Mouse (Mus musculus) C2C12 (cell line): Measurements from ENCODE around the gene Gm20388. TPM values are rescaled to one million over a fixed set of nuclear protein-coding genes. Genes with fewer than 3 reads are reported as not detected.

Experiments used
- H3K27me3 ChIP-seq: one replicate; pipeline ENCODE4 v1.6.1; 2011; ENCODE audit not compliant: control insufficient read depth, insufficient read depth, insufficient read length
- H3K36me3 ChIP-seq: one replicate; pipeline ENCODE4 v1.6.1; 2011; ENCODE audit not compliant: control insufficient read depth, insufficient read depth
- H3K4me3 ChIP-seq: one replicate; pipeline ENCODE4 v1.5.1; 2011; ENCODE audit warnings: mild to moderate bottlenecking, control low read depth; ENCODE audit not compliant: poor library complexity, insufficient read depth, severe bottlenecking
- H3K79me2 ChIP-seq: one replicate; pipeline ENCODE4 v1.6.1; 2011; ENCODE audit not compliant: control insufficient read depth, insufficient read depth
- H3K79me3 ChIP-seq: one replicate; pipeline ENCODE4 v1.6.1; 2011; ENCODE audit warnings: low read depth, control low read depth
- H3ac ChIP-seq: one replicate; pipeline ENCODE3; 2011; ENCODE audit warnings: low read depth; ENCODE audit not compliant: control insufficient read depth, insufficient read length
- CEBPB ChIP-seq: IDR thresholded peaks from one replicate; pipeline ENCODE4 v1.6.1; 2011; ENCODE audit warnings: low read depth, mild to moderate bottlenecking, control low read depth, moderate library complexity
- CTCF ChIP-seq: IDR thresholded peaks from one replicate; pipeline ENCODE4 v1.5.1; 2011; ENCODE audit not compliant: control insufficient read depth, insufficient read depth, insufficient read length
- FOSL1 ChIP-seq: IDR thresholded peaks from one replicate; pipeline ENCODE4 v1.8.0; 2011; ENCODE audit warnings: mild to moderate bottlenecking, low read length; ENCODE audit not compliant: poor library complexity, insufficient read depth, severe bottlenecking
- MAX ChIP-seq: IDR thresholded peaks from one replicate; pipeline ENCODE4 v1.6.1; 2011; ENCODE audit warnings: mild to moderate bottlenecking, control low read depth
- MYOD1 ChIP-seq: IDR thresholded peaks from one replicate; pipeline ENCODE4 v1.6.1; 2011; ENCODE audit warnings: low read depth; ENCODE audit not compliant: control insufficient read depth, insufficient read length
- MYOG ChIP-seq: IDR thresholded peaks from one replicate; pipeline ENCODE4 v1.6.1; 2011; ENCODE audit not compliant: control insufficient read depth, insufficient read length; ENCODE audit errors: extremely low read depth
- USF1 ChIP-seq: IDR thresholded peaks from one replicate; pipeline ENCODE4 v1.6.1; 2011; ENCODE audit warnings: low read depth, mild to moderate bottlenecking, control low read depth, moderate library complexity
- polyA plus RNA-seq: library from polyadenylated mRNA; unstranded; fragments of >200 nt; fragmentation: generic; extraction: Trizol; gene quantifications from one replicate; pipeline ENCODE4 v1.2.1, GENCODE M21; 2012; ENCODE audit warnings: missing spikeins

The Gm20388 gene
- polyA plus RNA-seq, 1 experiment, result 15.0 TPM

GRCm38 (mm10) chr8:124375168-124375567, 4464.5 kb downstream of the Gm20388 start:
- H3K4me3 ChIP-seq, result no peak overlapping the region
- H3K79me2 ChIP-seq, result no peaks in the 10 kb centered on the region
- peaks cover 29% of the 10 kb centered on the region for H3K27me3 ChIP-seq
- no peak for TF ChIP-seq CEBPB
- no peak for TF ChIP-seq MAX
- TF ChIP-seq USF1, result no peak
- no peak for TF ChIP-seq CTCF
- no peak for TF ChIP-seq MYOG
- TF ChIP-seq MYOD1, result no peak
- TF ChIP-seq FOSL1, result no peak
- H3ac ChIP-seq, result no peak overlapping the region
- no peaks in the 10 kb centered on the region for H3K79me3 ChIP-seq
- H3K36me3 ChIP-seq, result no peaks in the 10 kb centered on the region

GRCm38 (mm10) chr8:124375727-124376126, 4465.1 kb downstream of the Gm20388 start:
- H3K4me3 ChIP-seq, result no peak overlapping the region
- H3ac ChIP-seq, result no peak overlapping the region
- no peaks in the 10 kb centered on the region for H3K79me3 ChIP-seq
- TF ChIP-seq MYOD1 (no peak), CTCF (no peak), USF1 (no peak), MYOG (no peak), CEBPB (no peak), MAX (no peak), FOSL1 (no peak)
- H3K27me3 ChIP-seq, result peaks cover 32% of the 10 kb centered on the region
- no peaks in the 10 kb centered on the region for H3K36me3 ChIP-seq
- no peaks in the 10 kb centered on the region for H3K79me2 ChIP-seq

GRCm38 (mm10) chr8:124376406-124376805, 4465.8 kb downstream of the Gm20388 start:
- Histone ChIP-seq H3K36me3 (no peaks in the 10 kb centered on the region), H3K4me3 (no peak overlapping the region), H3K79me2 (no peaks in the 10 kb centered on the region)

GRCm38 (mm10) chr8:124379289-124379688, 4468.6 kb downstream of the Gm20388 start:
- Histone ChIP-seq H3K79me2 (no peaks in the 10 kb centered on the region), H3K79me3 (no peaks in the 10 kb centered on the region), H3K4me3 (no peak overlapping the region), H3K36me3 (no peaks in the 10 kb centered on the region), H3K27me3 (peaks cover 56% of the 10 kb centered on the region), H3ac (no peak overlapping the region)
- TF ChIP-seq MYOD1 (no peak), USF1 (no peak), MAX (no peak), CEBPB (no peak), FOSL1 (no peak), MYOG (no peak), CTCF (no peak)

More at GRCm38 (mm10) chr8:124376406-124376805, 4465.8 kb downstream of the Gm20388 start:
- H3K27me3 ChIP-seq, result peaks cover 33% of the 10 kb centered on the region
- H3ac ChIP-seq, result no peak overlapping the region
- no peaks in the 10 kb centered on the region for H3K79me3 ChIP-seq
- no peak for TF ChIP-seq CTCF
- no peak for TF ChIP-seq MYOD1
- TF ChIP-seq MYOG, result no peak
- no peak for TF ChIP-seq CEBPB
- TF ChIP-seq MAX, result no peak

GRCm38 (mm10) chr8:124382235-124382634, 4471.6 kb downstream of the Gm20388 start:
- Histone ChIP-seq H3K36me3 (no peaks in the 10 kb centered on the region), H3K79me2 (no peaks in the 10 kb centered on the region), H3K79me3 (no peaks in the 10 kb centered on the region), H3K4me3 (no peak overlapping the region), H3K27me3 (peaks cover 60% of the 10 kb centered on the region), H3ac (no peak overlapping the region)
- TF ChIP-seq FOSL1 (no peak), MYOG (no peak), USF1 (no peak), MAX (no peak), MYOD1 (no peak), CTCF (no peak)

- H3ac ChIP-seq, result no peak overlapping the region
- H3K4me3 ChIP-seq, result no peak overlapping the region
- no peaks in the 10 kb centered on the region for H3K79me2 ChIP-seq
- peaks cover 54% of the 10 kb centered on the region for H3K27me3 ChIP-seq
- H3K79me3 ChIP-seq, result no peaks in the 10 kb centered on the region
- H3K36me3 ChIP-seq, result no peaks in the 10 kb centered on the region
- TF ChIP-seq FOSL1 (no peak), MYOG (no peak), MAX (no peak), MYOD1 (no peak), CEBPB (no peak), USF1 (no peak), CTCF (no peak)
Observed at GRCm38 (mm10) chr8:124384336-124384735, 4473.7 kb downstream of the Gm20388 start.
